Mouse (Mus musculus) inflammation-experienced regulatory T-cells (primary cell): ENCODE measurements around the gene Gm20509. TPM values are rescaled to one million over a fixed set of nuclear protein-coding genes. Genes with fewer than 3 reads are reported as not detected.

Experiments used
- polyA plus RNA-seq, 2 experiments: library from polyadenylated mRNA; unstranded; fragments of 100-300 nt; shearing (Covaris generic); gene quantifications; one replicate each; pipeline ENCODE4 v1.2.1; 2017

The Gm20509 gene
- polyA plus RNA-seq: not detected

DNA sequence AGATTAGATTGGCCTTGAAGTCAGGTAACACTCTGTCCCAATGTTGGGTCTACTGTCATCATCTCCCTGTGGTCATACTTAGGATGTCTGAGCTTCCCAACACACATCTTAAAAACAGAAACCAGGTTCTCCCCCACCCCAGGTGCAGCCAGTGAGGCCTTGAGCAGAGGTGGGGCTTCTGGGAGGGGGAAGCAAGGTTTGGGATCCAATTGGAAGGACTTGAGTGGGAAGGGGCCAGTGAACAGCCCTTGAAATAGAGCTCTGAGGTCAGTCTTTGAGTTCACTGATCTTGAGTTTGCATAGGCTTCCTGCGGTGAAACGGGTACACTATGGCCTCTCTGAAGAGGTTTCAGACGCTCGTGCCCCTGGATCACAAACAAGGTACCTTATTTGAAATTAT is at the start of gene Gm20509:
Gm20509 (plus strand) TSS at position 290 of the 400 bp plus-strand sequence.

DNA sequence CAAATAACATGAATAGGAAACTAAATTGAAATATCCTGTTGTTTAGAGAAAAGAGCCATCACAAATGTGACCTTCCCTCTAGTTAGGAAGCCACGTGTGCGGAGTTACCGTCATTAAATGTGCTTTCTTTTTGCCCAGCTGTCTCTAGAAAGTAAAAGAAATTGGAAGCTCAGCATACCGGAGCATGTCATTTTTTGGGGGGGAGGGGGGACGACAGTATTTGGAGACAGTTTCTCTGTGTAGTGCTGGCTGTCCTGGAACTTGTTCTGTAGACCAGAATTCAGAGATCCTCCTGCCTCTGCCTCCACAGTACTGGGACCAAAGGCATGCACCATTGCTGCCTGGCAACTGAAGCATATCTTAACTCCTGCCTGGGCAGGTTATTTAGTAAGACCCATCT is 734 bp upstream of the Gm20509 start, which contains the start of gene Khdc3:
Khdc3 (plus strand) TSS at position 301 of the 400 bp plus-strand sequence.

DNA sequence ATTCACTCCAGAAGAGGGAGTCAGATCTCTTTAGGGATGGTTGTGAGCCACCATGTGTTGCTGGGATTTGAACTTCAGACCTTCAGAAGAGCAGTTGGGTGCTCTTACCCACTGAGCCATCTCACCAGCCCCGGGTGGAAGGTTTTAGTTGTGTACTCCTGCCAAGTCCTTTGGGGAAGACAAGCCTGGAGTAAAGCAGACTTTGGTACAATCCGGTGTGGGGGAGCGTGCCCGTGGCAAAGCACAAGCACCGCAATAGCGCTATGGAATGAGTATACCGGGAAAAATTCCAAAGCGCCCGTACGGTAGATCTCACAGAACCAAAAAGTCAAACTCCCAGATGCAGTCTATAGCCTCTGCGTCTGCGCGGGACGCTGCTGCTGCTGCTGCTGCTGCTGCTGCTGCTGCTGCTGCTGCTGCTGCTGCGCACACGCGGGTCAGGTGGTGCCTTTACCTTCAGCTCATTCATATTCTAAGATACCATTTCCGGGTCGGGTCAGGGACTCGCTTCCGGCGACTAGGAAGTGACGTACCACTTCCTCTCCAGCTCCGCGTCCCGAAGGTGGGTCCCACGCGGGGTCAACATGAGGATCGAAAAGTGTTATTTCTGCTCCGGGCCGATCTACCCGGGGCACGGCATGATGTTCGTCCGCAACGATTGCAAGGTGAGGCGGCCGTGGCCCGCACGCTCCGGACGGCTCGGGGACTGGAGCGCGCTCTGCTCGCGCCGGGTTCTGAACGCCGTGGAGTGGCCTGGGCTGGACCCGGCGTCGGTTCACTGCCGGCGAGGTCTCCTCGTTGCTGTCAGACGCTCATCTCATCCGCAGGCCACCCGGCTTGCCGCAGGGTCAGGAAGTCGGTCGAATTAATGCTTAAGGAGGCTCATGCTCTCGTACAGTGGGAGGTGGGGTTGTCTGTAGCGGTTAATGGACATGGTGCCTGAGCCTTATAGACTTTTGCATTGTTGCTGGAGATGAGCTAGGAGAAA is 10.9 kb downstream of the Gm20509 start, which contains the start of gene Rsl24d1:
Rsl24d1 (plus strand) TSS at position 508 of the 988 bp plus-strand sequence.

Other genes starting within 250 kb of the Gm20509 start
- under 1 TPM; 0.04 to 0.64 TPM for gene Pygo1, start 176.8 kb upstream of the Gm20509 start, polyA plus RNA-seq
- 1 to 10 TPM; 2.5 to 2.9 TPM for gene Dyx1c1, start 143.7 kb upstream of the Gm20509 start, polyA plus RNA-seq
- not detected for gene Gm44503, start 143.6 kb upstream of the Gm20509 start, polyA plus RNA-seq
- gene Ccpg1os, start 117.1 kb upstream of the Gm20509 start, polyA plus RNA-seq: 1 to 10 TPM; 6.6 to 9.5 TPM
- gene Ccpg1, start 117.0 kb upstream of the Gm20509 start, polyA plus RNA-seq: 100 to 1,000 TPM; 102 to 125 TPM
- 10 to 100 TPM; 22.8 to 32.5 TPM for gene Pigb, start 62.1 kb upstream of the Gm20509 start, polyA plus RNA-seq
- 10 to 100 TPM; 49.9 to 53.0 TPM for gene Rab27a, start 57.6 kb upstream of the Gm20509 start, polyA plus RNA-seq
- under 1 TPM; 0.44 to 0.76 TPM for gene Khdc3, start 634 bp upstream of the Gm20509 start, polyA plus RNA-seq
- 10 to 100 TPM; 64.6 to 74.7 TPM for gene Rsl24d1, start 11.0 kb downstream of the Gm20509 start, polyA plus RNA-seq